Mouse (Mus musculus) Muller cell, postnatal 12 days (primary cell): Measurements from ENCODE around the gene Mcf2l.

ENCODE experiments used
- DNase-seq: peaks from one replicate; pipeline ENCODE4 v3.0.0-alpha.2; 2015; ENCODE audit errors: inconsistent ontology term

Gene Mcf2l

DNA sequence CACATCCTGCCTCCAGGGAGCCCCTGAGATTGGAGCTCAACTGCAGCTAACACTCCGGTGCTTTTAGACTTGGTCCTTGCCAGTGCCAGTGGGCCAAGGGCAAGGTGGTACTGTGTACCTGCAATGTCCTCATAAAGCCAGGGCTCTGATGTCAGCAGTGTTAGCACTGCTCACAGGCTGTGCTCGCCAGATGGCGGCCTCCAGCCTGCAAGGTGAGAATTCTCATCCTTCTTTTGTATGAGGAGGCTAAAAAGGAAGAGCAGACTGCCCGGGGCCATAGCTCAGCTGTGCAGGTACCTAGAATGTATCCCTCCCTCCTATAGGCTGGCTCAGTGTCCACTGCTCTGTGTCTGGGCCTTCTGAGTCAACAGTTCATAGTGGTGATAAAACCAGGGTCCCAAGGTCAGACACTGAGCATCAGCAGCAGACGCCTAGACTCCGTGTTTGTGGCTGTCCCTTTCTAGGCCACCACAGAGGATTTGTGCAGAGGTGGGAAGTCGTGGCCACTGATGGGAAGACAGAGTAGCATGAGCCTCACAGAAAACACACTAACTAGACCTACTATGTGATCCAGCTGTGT, 77.5 kb downstream of the Mcf2l start:
- DNase-seq, result no peak

DNA sequence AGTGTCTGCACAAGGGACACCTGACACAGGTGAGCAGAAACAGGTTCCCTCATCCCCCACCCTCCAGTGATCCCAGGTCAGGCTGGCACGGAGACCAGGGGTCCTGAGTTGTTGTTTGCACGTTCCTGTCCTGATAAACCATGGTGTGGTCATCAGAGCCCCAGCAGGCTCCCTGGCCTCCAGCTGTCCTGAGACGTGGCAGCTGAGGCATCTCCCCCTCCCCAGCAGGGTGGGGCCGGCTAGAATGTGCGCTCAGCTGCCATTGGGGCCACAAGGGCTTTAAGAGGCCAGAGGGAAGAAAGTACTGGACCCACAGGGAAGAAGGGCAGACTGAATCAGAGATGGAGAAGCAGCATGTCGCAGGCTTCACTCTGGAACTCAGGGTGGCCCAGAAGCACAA, 79.1 kb downstream of the Mcf2l start:
- no peak for DNase-seq

DNA sequence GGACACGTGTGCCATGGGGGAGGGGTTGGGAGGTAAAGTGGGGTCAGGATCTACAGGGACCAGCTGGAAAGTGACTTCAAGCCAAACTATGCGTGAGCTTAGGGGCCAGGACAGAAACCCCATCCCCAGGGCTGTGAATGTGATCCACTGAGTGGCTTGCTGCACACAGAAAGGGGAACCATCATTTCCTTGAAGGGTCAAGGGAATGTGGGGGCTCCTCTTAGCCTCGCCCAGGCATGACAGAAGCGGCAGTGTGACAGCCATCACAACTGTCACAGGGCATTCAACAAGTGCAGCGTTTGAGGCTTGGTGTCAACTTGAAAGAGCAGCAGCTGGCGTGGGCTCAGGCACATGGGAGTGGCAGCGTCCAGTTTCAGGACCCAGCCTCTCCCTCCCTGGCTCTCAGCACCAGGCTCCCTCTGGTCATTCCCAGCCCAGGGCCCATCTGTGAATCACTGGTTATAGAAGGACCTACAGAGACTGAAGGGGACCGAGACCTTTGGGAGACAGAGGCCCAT, 81.8 kb downstream of the Mcf2l start:
- DNase-seq, result no peak

- DNase-seq, result no peak
Measured at GRCm38 (mm10) chr8:12955880-12956279, 82.3 kb downstream of the Mcf2l start.

GRCm38 (mm10) chr8:12956941-12957340, 83.3 kb downstream of the Mcf2l start:
- DNase-seq, result no peak

DNA sequence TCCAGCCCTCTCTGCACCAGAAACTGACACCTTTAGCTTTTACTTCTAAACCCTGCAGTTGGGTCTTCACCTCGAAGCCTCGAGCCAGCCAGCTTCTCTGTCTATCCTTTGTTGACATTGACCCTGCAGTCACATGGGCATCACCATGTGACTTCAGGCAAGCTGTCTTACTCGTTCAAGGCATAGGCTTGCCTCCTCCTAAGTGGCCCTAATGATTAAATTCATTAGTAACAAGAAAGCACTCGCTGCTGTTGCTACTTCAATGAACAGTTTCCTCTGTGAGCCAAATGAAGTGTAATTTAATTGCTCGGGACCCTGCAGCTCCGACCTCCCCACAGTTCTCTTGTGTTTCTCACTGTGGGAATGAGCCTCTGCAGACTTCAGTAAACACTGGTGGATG, 83.8 kb downstream of the Mcf2l start:
- no peak for DNase-seq

- DNase-seq, result no peak
Measured at GRCm38 (mm10) chr8:12960609-12961008, 87.0 kb downstream of the Mcf2l start.

DNA sequence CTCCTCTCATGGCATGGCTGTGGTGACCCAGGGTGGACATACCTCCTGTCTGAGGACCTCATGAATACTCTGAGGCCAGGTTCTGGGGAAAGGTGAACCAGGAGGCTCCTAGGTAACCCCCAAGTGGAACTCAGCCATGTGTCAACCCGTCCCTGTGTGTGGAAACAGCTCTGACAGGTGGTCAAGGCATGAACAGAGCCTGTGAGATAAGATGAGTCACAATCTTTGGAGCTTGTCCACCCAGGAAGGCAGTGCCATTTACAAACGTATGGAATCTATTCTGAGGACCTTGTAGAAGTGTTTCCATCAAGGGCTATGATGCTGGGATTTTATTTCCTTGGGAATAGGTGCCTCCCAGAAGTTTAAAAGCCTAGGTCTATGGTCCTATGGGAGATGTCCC, 87.6 kb downstream of the Mcf2l start:
- no peak for DNase-seq

DNA sequence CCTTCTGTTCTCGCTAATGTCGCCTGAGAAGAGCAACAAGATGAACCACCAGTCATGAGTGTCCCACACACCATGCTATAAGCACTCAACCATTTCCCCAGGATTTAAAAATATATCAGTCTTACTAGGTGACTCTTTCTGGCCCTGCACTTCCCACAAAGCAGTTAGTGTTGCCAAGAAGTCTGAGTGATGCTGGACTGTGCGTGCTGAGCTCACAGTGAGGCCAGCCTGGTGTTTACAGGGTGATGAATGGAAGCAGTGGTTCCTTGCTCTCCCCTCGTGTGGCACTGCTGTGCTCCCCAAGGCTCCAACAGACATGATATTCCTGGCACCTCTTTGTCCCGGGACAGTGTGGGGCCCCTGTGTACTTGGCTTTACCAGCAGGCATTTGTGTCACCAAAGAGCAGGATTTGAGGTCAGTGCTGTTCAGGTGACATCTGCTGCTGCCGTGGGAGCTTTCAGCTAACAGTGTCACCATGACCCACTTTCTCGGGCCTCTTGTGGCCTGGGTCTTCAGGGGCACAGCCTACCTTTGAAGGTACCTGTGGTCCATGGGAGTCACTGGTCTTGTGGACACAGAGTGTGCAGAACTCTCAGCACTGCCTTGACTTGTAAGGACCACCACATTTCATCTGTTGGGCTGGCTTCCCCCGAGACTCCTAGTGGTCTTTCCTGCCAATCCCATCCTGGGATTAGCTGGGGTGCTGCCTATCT, 88.4 kb downstream of the Mcf2l start:
- no peak for DNase-seq

- DNase-seq, result no peak
Measured at GRCm38 (mm10) chr8:12962541-12963380, 89.2 kb downstream of the Mcf2l start.

- no peak for DNase-seq
Measured at GRCm38 (mm10) chr8:12976290-12976689, 102.7 kb downstream of the Mcf2l start.

DNA sequence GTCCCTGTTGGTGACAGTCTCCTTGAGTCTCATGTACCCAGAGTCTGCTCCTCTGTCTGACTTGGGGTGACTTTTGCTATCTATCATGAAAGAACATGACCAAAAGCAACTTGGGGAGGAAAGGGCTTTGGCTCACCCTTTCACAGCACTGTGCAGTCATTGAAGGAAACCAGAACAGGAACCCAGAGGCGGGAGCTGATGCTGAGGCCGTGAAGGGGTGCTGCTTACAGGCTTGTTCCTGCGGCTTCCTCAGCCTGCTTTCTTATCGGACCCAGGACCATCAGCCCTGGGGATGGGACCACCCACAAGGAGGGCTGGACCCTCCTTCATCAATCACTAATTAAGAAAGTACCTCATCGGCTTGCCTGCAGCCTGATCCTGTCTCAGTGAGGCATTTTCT, 103.1 kb downstream of the Mcf2l start:
- no peak for DNase-seq

DNA sequence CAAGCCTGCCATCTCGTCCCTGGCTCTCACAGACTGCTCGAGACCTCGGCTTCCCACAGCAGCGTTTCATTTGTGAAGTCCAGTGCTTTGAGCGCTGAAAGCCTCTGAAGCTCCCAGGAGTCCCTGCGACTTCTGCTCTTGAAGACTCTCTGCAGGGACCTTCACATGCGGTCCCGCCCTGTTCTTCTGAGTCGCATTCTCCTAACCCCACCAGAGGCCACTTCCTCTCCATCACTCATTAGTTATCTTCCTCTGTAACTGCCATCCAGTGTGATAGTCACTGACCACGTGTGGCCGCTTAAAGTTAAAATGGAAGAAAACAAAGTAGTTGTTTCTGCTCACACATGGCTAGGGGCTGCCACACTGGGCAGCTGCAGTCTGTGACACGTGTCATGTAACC, 103.7 kb downstream of the Mcf2l start:
- no peak for DNase-seq

DNA sequence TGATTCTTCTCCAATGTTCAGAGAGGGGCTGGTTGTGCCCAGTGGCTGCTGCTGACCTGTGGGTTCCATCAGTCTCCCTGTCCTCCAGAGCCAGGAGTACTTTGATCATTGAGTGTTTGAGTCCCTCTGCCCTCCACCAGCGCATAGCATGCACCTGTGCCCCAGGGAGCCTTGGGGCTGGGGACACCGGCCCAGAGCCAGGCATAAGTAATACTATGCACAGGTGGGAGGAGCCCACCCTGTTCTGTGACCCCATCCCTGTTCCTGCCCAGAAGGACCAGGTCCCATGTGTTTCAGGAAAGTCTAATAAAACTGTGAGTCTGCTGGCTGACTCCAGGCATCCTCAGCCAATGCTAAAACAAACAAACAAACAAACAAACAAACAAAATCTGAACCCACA, 104.7 kb downstream of the Mcf2l start:
- no peak for DNase-seq

GRCm38 (mm10) chr8:12978726-12979125, 105.1 kb downstream of the Mcf2l start:
- DNase-seq, result peak; percentile 63

GRCm38 (mm10) chr8:12983681-12984467, 110.3 kb downstream of the Mcf2l start:
- no peak for DNase-seq

- no peak for DNase-seq
Measured at GRCm38 (mm10) chr8:12984601-12985243, 111.1 kb downstream of the Mcf2l start.

DNA sequence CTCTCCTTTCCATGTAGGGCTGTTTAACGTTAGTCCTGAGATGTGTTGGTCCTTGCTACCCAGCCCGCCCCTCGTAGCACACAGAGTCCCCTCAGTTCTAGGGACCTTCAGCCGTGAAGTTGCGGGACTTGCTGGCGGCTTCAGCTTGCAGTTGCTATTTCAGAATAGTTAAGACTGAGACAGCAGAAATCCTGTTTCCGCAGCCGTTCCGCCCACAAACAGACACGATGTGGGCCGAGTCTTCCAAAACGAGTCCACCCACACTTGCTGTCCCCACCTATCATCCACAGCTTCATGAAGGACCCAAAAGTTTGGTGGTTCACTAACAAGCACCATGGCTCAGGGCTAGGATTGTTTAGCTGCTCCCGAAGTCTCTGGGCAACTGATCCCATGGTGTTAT, 111.7 kb downstream of the Mcf2l start:
- DNase-seq, result no peak

DNA sequence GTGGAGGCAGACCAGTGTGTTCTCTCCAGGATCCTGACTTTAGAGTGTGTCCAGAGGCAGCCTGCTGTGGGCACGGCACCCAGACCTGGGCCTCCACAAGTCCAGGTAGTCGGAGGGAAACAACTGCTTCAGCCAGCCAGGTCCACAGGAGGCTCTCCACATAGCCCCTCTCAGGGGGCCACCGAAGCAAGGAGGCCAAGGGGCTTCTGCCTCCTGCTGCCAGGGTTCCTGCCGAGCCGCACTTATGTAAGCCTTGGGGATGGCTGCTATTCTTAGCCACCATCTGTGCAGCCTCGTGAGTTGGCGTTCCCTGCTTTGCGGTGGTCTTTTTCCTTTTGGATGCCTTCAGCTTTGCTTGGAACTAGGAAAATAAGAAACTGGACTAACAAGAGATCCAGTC, 114.0 kb downstream of the Mcf2l start:
- no peak for DNase-seq

- no peak for DNase-seq
Measured at GRCm38 (mm10) chr8:12988722-12989430, 115.3 kb downstream of the Mcf2l start.

DNA sequence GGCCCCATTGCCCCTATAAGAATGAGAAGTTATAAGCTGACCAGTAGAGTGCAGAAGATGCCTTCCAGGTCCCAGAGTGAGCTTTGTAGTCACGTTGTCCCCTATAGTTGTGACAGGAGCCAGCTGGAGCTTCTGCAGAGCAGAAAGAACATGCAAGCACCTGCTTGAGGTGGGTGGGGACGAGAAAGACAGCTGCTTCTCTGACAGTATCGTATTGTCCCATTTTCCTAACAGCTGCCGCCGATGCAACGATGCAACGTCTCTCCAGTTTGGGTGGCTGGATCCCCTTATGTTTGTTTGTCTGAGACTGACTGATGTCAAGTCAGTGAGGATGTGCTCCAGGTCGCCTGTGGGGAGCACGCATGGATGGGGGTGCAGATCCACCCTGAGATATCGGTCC, 117.8 kb downstream of the Mcf2l start:
- no peak for DNase-seq
